Mouse (Mus musculus) A20 (cell line): ENCODE data around the gene Parp11.
A peak's percentile ranks its signal among the peaks of the same experiment; 100 is the strongest.

ENCODE experiments used
- DNase-seq: peaks from one replicate; pipeline ENCODE4 v3.0.0-alpha.2; 2011; ENCODE audit warnings: low read depth, low spot score

The Parp11 gene

DNA sequence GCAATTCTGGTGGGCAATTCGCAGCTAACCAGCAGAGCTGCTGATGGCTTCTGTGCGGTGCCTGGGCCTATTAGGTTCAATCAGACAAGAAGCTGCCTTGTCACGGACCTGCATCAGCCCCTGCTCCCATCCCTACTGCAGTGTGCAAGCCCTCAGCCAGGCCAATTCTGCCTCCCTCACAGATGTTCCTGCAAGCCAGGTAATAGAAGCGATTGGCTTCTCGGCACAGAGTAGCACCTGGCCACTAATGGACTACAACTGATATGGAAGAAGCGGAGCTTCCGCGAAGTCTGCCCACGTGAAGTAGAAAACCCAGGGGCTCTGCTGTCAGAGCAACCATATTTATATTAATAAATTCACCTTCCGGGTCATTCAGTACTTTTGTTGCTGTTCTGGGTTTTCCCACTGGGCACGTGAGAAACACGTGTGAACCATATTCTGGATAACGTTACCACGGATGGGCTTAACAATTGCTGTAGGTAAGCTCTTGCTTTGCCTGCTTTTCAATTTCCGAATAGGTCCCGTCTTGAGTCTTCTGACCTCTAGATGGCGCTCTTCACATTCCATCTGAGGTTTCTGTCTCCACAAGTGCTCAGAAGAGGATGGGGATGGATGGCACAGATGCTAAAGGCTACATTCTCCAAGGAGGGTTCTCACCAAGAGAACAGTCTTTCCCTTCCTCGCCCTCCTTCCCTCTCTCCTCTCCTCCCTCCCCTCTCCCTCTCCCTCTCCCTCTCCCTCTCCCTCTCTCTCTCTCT, 95.2 kb downstream of the Parp11 start:
- DNase-seq: peak; percentile 57
